Mouse (Mus musculus): Measurements from ENCODE around the gene Olfr155. TPM values are rescaled to one million over a fixed set of nuclear protein-coding genes. Genes with fewer than 3 reads are reported as not detected.

Gene Olfr155
- total RNA-seq (2014; rRNA removed) (not detected in 2 replicates), polyA plus RNA-seq (2015; fragmentation: Nextera tagmentation; extraction: Ambion mirVana) (not detected in 2 replicates)

GRCm38 (mm10) chr4:43851265-43851664 lies at the start of gene Olfr155:
Gene Olfr155 (plus strand): TSS chr4:43851565.
- Histone ChIP-seq H3K27me3 (ENCODE audit: insufficient read depth, low read length) (no peaks in the 10 kb centered on the region; the same call in 1 of the 2 replicates), H3K9me3 (ENCODE audit: low read length) (no peaks in the 10 kb centered on the region), H3K27ac (ENCODE audit: low read depth, low read length) (no peak within 1 kb of the TSS), H3K9ac (replicated peaks; ENCODE audit: low read length, poor library complexity, severe bottlenecking) (no peak within 1 kb of the TSS), H3K4me1 (ENCODE audit: insufficient read depth, low read length) (no peaks in the 10 kb centered on the region), H3K4me2 (ENCODE audit: low read depth, low read length, poor library complexity, severe bottlenecking) (no peak within 1 kb of the TSS), H3K36me3 (ENCODE audit: insufficient read depth, low read length) (no peaks in the 10 kb centered on the region), H3K4me3 (ENCODE audit: low read depth, low read length) (no peak within 1 kb of the TSS)
- DNase-seq (ENCODE audit: low spot score) (no peak), ATAC-seq (ENCODE audit: low FRiP score) (no peak)
- no peak for TF ChIP-seq CTCF (IDR thresholded peaks at IDR 0.05)
- 82% methylated on average over 6 of the region's 6 CpGs for WGBS

- H3K9me3 ChIP-seq (ENCODE audit: low read length), result no peaks in the 10 kb centered on the region
- no peak for ATAC-seq (ENCODE audit: low FRiP score)
- no peak overlapping the region for H3K9ac ChIP-seq (replicated peaks; ENCODE audit: low read length, poor library complexity, severe bottlenecking)
- no peak for TF ChIP-seq CTCF (IDR thresholded peaks at IDR 0.05)
- no peak overlapping the region for H3K27ac ChIP-seq (ENCODE audit: low read depth, low read length)
- no peak overlapping the region for H3K4me3 ChIP-seq (ENCODE audit: low read depth, low read length)
- no peak for DNase-seq (ENCODE audit: low spot score)
- no peaks in the 10 kb centered on the region for H3K4me1 ChIP-seq (ENCODE audit: insufficient read depth, low read length)
- 86% methylated on average over 13 of the region's 13 CpGs for WGBS
- no peaks in the 10 kb centered on the region for H3K36me3 ChIP-seq (ENCODE audit: insufficient read depth, low read length)
- no peaks in the 10 kb centered on the region for H3K27me3 ChIP-seq (ENCODE audit: insufficient read depth, low read length)
- H3K4me2 ChIP-seq (ENCODE audit: low read depth, low read length, poor library complexity, severe bottlenecking), result no peak overlapping the region
These were observed 28.3 kb upstream of the Olfr155 start for GRCm38 (mm10) chr4:43822896-43823550.

- Histone ChIP-seq H3K27me3 (ENCODE audit: insufficient read depth, low read length) (no peaks in the 10 kb centered on the region), H3K4me1 (ENCODE audit: insufficient read depth, low read length) (no peaks in the 10 kb centered on the region), H3K36me3 (ENCODE audit: insufficient read depth, low read length) (no peaks in the 10 kb centered on the region), H3K9ac (replicated peaks; ENCODE audit: low read length, poor library complexity, severe bottlenecking) (no peak within 1 kb of the TSS), H3K4me2 (ENCODE audit: low read depth, low read length, poor library complexity, severe bottlenecking) (no peak within 1 kb of the TSS), H3K4me3 (ENCODE audit: low read depth, low read length) (no peak within 1 kb of the TSS), H3K27ac (ENCODE audit: low read depth, low read length) (no peak within 1 kb of the TSS), H3K9me3 (ENCODE audit: low read length) (no peaks in the 10 kb centered on the region)
- DNase-seq (ENCODE audit: low spot score) (peak; percentile 39), ATAC-seq (ENCODE audit: low FRiP score) (no peak)
- peak; percentile 73 for TF ChIP-seq CTCF (IDR thresholded peaks at IDR 0.05)
- WGBS, result 10% methylated on average over 7 of the region's 7 CpGs
These were observed 27.5 kb upstream of the Olfr155 start, which contains the start of gene Olfr156 for GRCm38 (mm10) chr4:43823845-43824337. Gene Olfr156 (minus strand): TSS chr4:43823895.

- no peaks in the 10 kb centered on the region for H3K36me3 ChIP-seq (ENCODE audit: insufficient read depth, low read length)
- TF ChIP-seq CTCF (IDR thresholded peaks at IDR 0.05), result no peak
- no peaks in the 10 kb centered on the region for H3K4me1 ChIP-seq (ENCODE audit: insufficient read depth, low read length)
- H3K27ac ChIP-seq (ENCODE audit: low read depth, low read length), result no peak overlapping the region
- H3K4me3 ChIP-seq (ENCODE audit: low read depth, low read length), result no peak overlapping the region
- H3K27me3 ChIP-seq (ENCODE audit: insufficient read depth, low read length), result no peaks in the 10 kb centered on the region
- no peak overlapping the region for H3K9ac ChIP-seq (replicated peaks; ENCODE audit: low read length, poor library complexity, severe bottlenecking)
- DNase-seq (ENCODE audit: low spot score) (no peak), ATAC-seq (ENCODE audit: low FRiP score) (no peak)
- H3K9me3 ChIP-seq (ENCODE audit: low read length), result no peaks in the 10 kb centered on the region
- WGBS, result 96% methylated on average over 4 of the region's 4 CpGs
- no peak overlapping the region for H3K4me2 ChIP-seq (ENCODE audit: low read depth, low read length, poor library complexity, severe bottlenecking)
These were observed 22.6 kb upstream of the Olfr155 start for GRCm38 (mm10) chr4:43828806-43829205.

GRCm38 (mm10) chr4:43832031-43832430 lies 19.3 kb upstream of the Olfr155 start:
- no peaks in the 10 kb centered on the region for H3K4me1 ChIP-seq (ENCODE audit: insufficient read depth, low read length)
- H3K4me3 ChIP-seq (ENCODE audit: low read depth, low read length), result no peak overlapping the region
- TF ChIP-seq CTCF (IDR thresholded peaks at IDR 0.05), result no peak
- no peaks in the 10 kb centered on the region for H3K36me3 ChIP-seq (ENCODE audit: insufficient read depth, low read length)
- WGBS, result 70% methylated on average over 5 of the region's 5 CpGs
- H3K27ac ChIP-seq (ENCODE audit: low read depth, low read length), result no peak overlapping the region
- no peaks in the 10 kb centered on the region for H3K27me3 ChIP-seq (ENCODE audit: insufficient read depth, low read length)
- no peak overlapping the region for H3K9ac ChIP-seq (replicated peaks; ENCODE audit: low read length, poor library complexity, severe bottlenecking)
- H3K4me2 ChIP-seq (ENCODE audit: low read depth, low read length, poor library complexity, severe bottlenecking), result no peak overlapping the region
- no peak for DNase-seq (ENCODE audit: low spot score)
- no peak for ATAC-seq (ENCODE audit: low FRiP score)
- no peaks in the 10 kb centered on the region for H3K9me3 ChIP-seq (ENCODE audit: low read length)

- no peaks in the 10 kb centered on the region for H3K9me3 ChIP-seq (ENCODE audit: low read length)
- H3K4me2 ChIP-seq (ENCODE audit: low read depth, low read length, poor library complexity, severe bottlenecking), result no peak overlapping the region
- TF ChIP-seq CTCF (IDR thresholded peaks at IDR 0.05), result no peak
- no peak overlapping the region for H3K4me3 ChIP-seq (ENCODE audit: low read depth, low read length)
- no peak overlapping the region for H3K27ac ChIP-seq (ENCODE audit: low read depth, low read length)
- no peaks in the 10 kb centered on the region for H3K27me3 ChIP-seq (ENCODE audit: insufficient read depth, low read length)
- 60% methylated on average over 5 of the region's 5 CpGs for WGBS
- DNase-seq (ENCODE audit: low spot score) (no peak), ATAC-seq (ENCODE audit: low FRiP score) (no peak)
- H3K9ac ChIP-seq (replicated peaks; ENCODE audit: low read length, poor library complexity, severe bottlenecking), result no peak overlapping the region
- H3K36me3 ChIP-seq (ENCODE audit: insufficient read depth, low read length), result no peaks in the 10 kb centered on the region
- H3K4me1 ChIP-seq (ENCODE audit: insufficient read depth, low read length), result no peaks in the 10 kb centered on the region
These were observed 17.6 kb upstream of the Olfr155 start for GRCm38 (mm10) chr4:43833752-43834151.
